Mouse (Mus musculus) neural tube, embryonic 13.5 days (tissue): Measurements from ENCODE around the gene Cacnb3. TPM values are rescaled to one million over a fixed set of nuclear protein-coding genes. Genes with fewer than 3 reads are reported as not detected.
"Not testable (repeated sequence)": the region's sequence is repeated elsewhere in the genome, so short reads cannot be mapped to it uniquely, and the experiment has no call there.

Experiments used
- ATAC-seq: fragments of 200-750 bp; cut with Nextera tagmentation; 2 replicates; pipeline ENCODE4 v1.8.0; 2017; ENCODE audit warnings: low read depth, mild to moderate bottlenecking, moderate TSS enrichment, moderate library complexity
- H3K27ac ChIP-seq: fragments of 300-500 bp; sonication (generic); replicated peaks from 2 replicates; pipeline ENCODE4 v1.5.1; 2015; ENCODE audit warnings: moderate library complexity, mild to moderate bottlenecking, inconsistent platforms
- H3K27me3 ChIP-seq: fragments of 300-500 bp; sonication (generic); 2 replicates; pipeline ENCODE4 v1.6.1; 2015; ENCODE audit warnings: mild to moderate bottlenecking, inconsistent platforms
- H3K36me3 ChIP-seq: fragments of 300-500 bp; sonication (generic); 2 replicates; pipeline ENCODE4 v1.6.1; 2015; ENCODE audit warnings: mild to moderate bottlenecking, inconsistent platforms
- H3K4me1 ChIP-seq: fragments of 300-500 bp; sonication (generic); replicated peaks from 2 replicates; pipeline ENCODE4 v1.6.1; 2015; ENCODE audit warnings: inconsistent platforms
- H3K4me2 ChIP-seq: fragments of 300-500 bp; sonication (generic); 2 replicates; pipeline ENCODE4 v1.6.1; 2015; ENCODE audit warnings: inconsistent platforms, mild to moderate bottlenecking, moderate library complexity
- H3K4me3 ChIP-seq: fragments of 300-500 bp; sonication (generic); 2 replicates; pipeline ENCODE4 v1.5.1; 2015; ENCODE audit warnings: mild to moderate bottlenecking, inconsistent platforms
- H3K9ac ChIP-seq: fragments of 300-500 bp; sonication (generic); 2 replicates; pipeline ENCODE4 v1.6.1; 2015; ENCODE audit warnings: moderate library complexity, mild to moderate bottlenecking, inconsistent platforms
- H3K9me3 ChIP-seq: fragments of 300-500 bp; sonication (generic); 2 replicates; pipeline ENCODE4 v1.6.1; 2016; ENCODE audit warnings: inconsistent platforms
- WGBS: fragments of 180-500 bp; shearing (Covaris S2); methylation state at CpG from one replicate; pipeline ENCODE4 v1.1.7; 2015; 5-methylcytosine and 5-hydroxymethylcytosine counted together
- polyA plus RNA-seq: library from polyadenylated mRNA; unstranded; fragments of >200 nt; fragmentation: Nextera tagmentation; extraction: Ambion mirVana; gene quantifications from 2 replicates; pipeline ENCODE4 v1.2.1, GENCODE M21; 2015

Gene Cacnb3
- 124 and 137 TPM in 2 replicates for polyA plus RNA-seq

- peak within 1 kb of the TSS; percentile 96; the same call in 1 of the 2 replicates for H3K27ac ChIP-seq
- no peaks in the 10 kb centered on the region for H3K36me3 ChIP-seq
- H3K4me1 ChIP-seq, result peaks cover 66% of the 10 kb centered on the region
- no peaks in the 10 kb centered on the region for H3K9me3 ChIP-seq
- H3K4me2 ChIP-seq, result peak within 1 kb of the TSS; percentile 88
- peak within 1 kb of the TSS; percentile 94 for H3K9ac ChIP-seq
- no peak for ATAC-seq
- H3K27me3 ChIP-seq, result peaks cover 22% of the 10 kb centered on the region
- 31% methylated on average over 4 of the region's 4 CpGs for WGBS
- H3K4me3 ChIP-seq, result peak within 1 kb of the TSS; percentile 62
Observed at GRCm38 (mm10) chr15:98630540-98630939, at the start of gene Cacnb3. Gene Cacnb3, plus strand, starts transcription at chr15:98630840.

GRCm38 (mm10) chr15:98582410-98582809 lies 48.2 kb upstream of the Cacnb3 start:
- 85% methylated on average over 8 of the region's 8 CpGs for WGBS
- ATAC-seq, result no peak
- no peak overlapping the region for H3K4me3 ChIP-seq
- no peak overlapping the region; the same call in 1 of the 2 replicates for H3K9ac ChIP-seq
- no peaks in the 10 kb centered on the region for H3K9me3 ChIP-seq
- H3K4me2 ChIP-seq, result no peak overlapping the region
- no peak overlapping the region for H3K27ac ChIP-seq
- no peaks in the 10 kb centered on the region for H3K36me3 ChIP-seq
- no peaks in the 10 kb centered on the region for H3K4me1 ChIP-seq
- H3K27me3 ChIP-seq, result no peaks in the 10 kb centered on the region

- ATAC-seq, result no peak
- H3K9me3 ChIP-seq, result no peaks in the 10 kb centered on the region
- 80% methylated on average over 8 of the region's 8 CpGs for WGBS
- H3K4me3 ChIP-seq, result no peak overlapping the region
- H3K4me1 ChIP-seq, result no peaks in the 10 kb centered on the region
- H3K9ac ChIP-seq, result no peak overlapping the region
- no peaks in the 10 kb centered on the region for H3K27me3 ChIP-seq
- H3K4me2 ChIP-seq, result no peak overlapping the region
- no peaks in the 10 kb centered on the region for H3K36me3 ChIP-seq
- no peak overlapping the region for H3K27ac ChIP-seq
Observed at GRCm38 (mm10) chr15:98582996-98583395, 47.6 kb upstream of the Cacnb3 start.

- peaks cover 17% of the 10 kb centered on the region; the same call in 1 of the 2 replicates for H3K36me3 ChIP-seq
- no peaks in the 10 kb centered on the region for H3K4me1 ChIP-seq
- no peaks in the 10 kb centered on the region for H3K9me3 ChIP-seq
- ATAC-seq, result no peak
- H3K27me3 ChIP-seq, result no peaks in the 10 kb centered on the region
- H3K4me3 ChIP-seq, result no peak overlapping the region
- no peak overlapping the region for H3K4me2 ChIP-seq
- 49% methylated on average over 7 of the region's 7 CpGs for WGBS
- H3K27ac ChIP-seq, result no peak overlapping the region
- H3K9ac ChIP-seq, result no peak overlapping the region
Observed at GRCm38 (mm10) chr15:98585421-98585820, 45.2 kb upstream of the Cacnb3 start.

GRCm38 (mm10) chr15:98586141-98586540 lies 44.5 kb upstream of the Cacnb3 start:
- 83% methylated on average over 9 of the region's 9 CpGs for WGBS
- H3K4me2 ChIP-seq, H3K9ac ChIP-seq, H3K27me3 ChIP-seq, H3K9me3 ChIP-seq, H3K4me1 ChIP-seq, H3K27ac ChIP-seq, H3K4me3 ChIP-seq, ATAC-seq: not testable (repeated sequence)
- peaks cover 24% of the 10 kb centered on the region for H3K36me3 ChIP-seq

GRCm38 (mm10) chr15:98587751-98588150 lies 42.9 kb upstream of the Cacnb3 start:
- H3K27me3 ChIP-seq, result no peaks in the 10 kb centered on the region
- H3K4me3 ChIP-seq, result no peak overlapping the region
- H3K36me3 ChIP-seq, result peaks cover 40% of the 10 kb centered on the region
- no peak for ATAC-seq
- H3K9me3 ChIP-seq, result no peaks in the 10 kb centered on the region
- no peaks in the 10 kb centered on the region for H3K4me1 ChIP-seq
- WGBS, result 91% methylated on average over 11 of the region's 11 CpGs
- H3K4me2 ChIP-seq, result no peak overlapping the region
- no peak overlapping the region for H3K27ac ChIP-seq
- H3K9ac ChIP-seq, result no peak overlapping the region

- H3K9me3 ChIP-seq, result no peaks in the 10 kb centered on the region
- H3K4me2 ChIP-seq, result no peak overlapping the region
- peaks cover 61% of the 10 kb centered on the region for H3K36me3 ChIP-seq
- no peaks in the 10 kb centered on the region for H3K4me1 ChIP-seq
- no peak for ATAC-seq
- H3K4me3 ChIP-seq, result no peak overlapping the region
- no peak overlapping the region for H3K9ac ChIP-seq
- 73% methylated on average over 7 of the region's 7 CpGs for WGBS
- H3K27ac ChIP-seq, result no peak overlapping the region
- H3K27me3 ChIP-seq, result no peaks in the 10 kb centered on the region
Observed at GRCm38 (mm10) chr15:98589640-98590336, 40.9 kb upstream of the Cacnb3 start.

- WGBS, result 66% methylated on average over 4 of the region's 4 CpGs
- ATAC-seq, result no peak
- Histone ChIP-seq H3K36me3 (peaks cover 77% of the 10 kb centered on the region), H3K9me3 (no peaks in the 10 kb centered on the region), H3K4me3 (no peak overlapping the region), H3K9ac (no peak overlapping the region), H3K4me2 (no peak overlapping the region), H3K4me1 (no peaks in the 10 kb centered on the region), H3K27me3 (no peaks in the 10 kb centered on the region), H3K27ac (no peak overlapping the region)
Observed at GRCm38 (mm10) chr15:98591396-98591795, 39.2 kb upstream of the Cacnb3 start.

- Histone ChIP-seq H3K4me3 (no peak overlapping the region), H3K4me1 (no peaks in the 10 kb centered on the region), H3K9me3 (no peaks in the 10 kb centered on the region), H3K27me3 (no peaks in the 10 kb centered on the region), H3K27ac (no peak overlapping the region), H3K9ac (no peak overlapping the region), H3K4me2 (no peak overlapping the region), H3K36me3 (peaks cover 98% of the 10 kb centered on the region)
- ATAC-seq, result no peak
- whole genome bisulfite sequencing, result 91% methylated on average over 19 of the region's 19 CpGs
Observed at GRCm38 (mm10) chr15:98594193-98594592, 36.4 kb upstream of the Cacnb3 start.

GRCm38 (mm10) chr15:98595049-98595448 lies 35.6 kb upstream of the Cacnb3 start:
- Histone ChIP-seq H3K9me3 (no peaks in the 10 kb centered on the region), H3K4me3 (no peak overlapping the region), H3K27me3 (no peaks in the 10 kb centered on the region), H3K27ac (no peak overlapping the region), H3K36me3 (peaks cover 96% of the 10 kb centered on the region), H3K4me1 (no peaks in the 10 kb centered on the region), H3K4me2 (no peak overlapping the region), H3K9ac (no peak overlapping the region)
- ATAC-seq, result no peak
- WGBS, result 89% methylated on average over 5 of the region's 5 CpGs

GRCm38 (mm10) chr15:98596609-98597008 lies 34.0 kb upstream of the Cacnb3 start:
- Histone ChIP-seq H3K4me1 (0 out of 2 replicates have a peak, but pooled peaks cover 4% of the 10 kb centered on the region), H3K4me2 (no peak overlapping the region), H3K9me3 (no peaks in the 10 kb centered on the region), H3K9ac (no peak overlapping the region), H3K27ac (no peak overlapping the region), H3K36me3 (peaks cover 96% of the 10 kb centered on the region), H3K27me3 (no peaks in the 10 kb centered on the region), H3K4me3 (no peak overlapping the region)
- 95% methylated on average over 14 of the region's 14 CpGs for WGBS
- ATAC-seq, result no peak

- H3K4me2 ChIP-seq, result no peak overlapping the region
- 83% methylated on average over 12 of the region's 12 CpGs for WGBS
- peaks cover 86% of the 10 kb centered on the region for H3K36me3 ChIP-seq
- no peaks in the 10 kb centered on the region for H3K27me3 ChIP-seq
- H3K27ac ChIP-seq, result no peak overlapping the region
- no peaks in the 10 kb centered on the region for H3K9me3 ChIP-seq
- ATAC-seq, result no peak
- no peak overlapping the region for H3K4me3 ChIP-seq
- H3K4me1 ChIP-seq, result peaks cover 28% of the 10 kb centered on the region
- H3K9ac ChIP-seq, result no peak overlapping the region
Observed at GRCm38 (mm10) chr15:98600036-98600709, 30.5 kb upstream of the Cacnb3 start.
